Mouse (Mus musculus) lung, postnatal 0 days (tissue): ENCODE measurements at regions not wholly inside any gene's neighbourhood (a gene's known extent, or its start where the extent isn't known, plus 50 kb on each side); places are given as distances from the start of the nearest gene placed in this dataset.
"Not testable (repeated sequence)": the region's sequence is repeated elsewhere in the genome, so short reads cannot be mapped to it uniquely, and the experiment has no call there.

Experiments
- ATAC-seq: fragments of 200-750 bp; cut with Nextera tagmentation; 2 replicates; pipeline ENCODE4 v1.8.0; 2017; ENCODE audit warnings: moderate library complexity
- DNase-seq: peaks from one replicate; pipeline ENCODE4 v3.0.0-alpha.2; 2016; ENCODE audit warnings: low spot score
- H3K27ac ChIP-seq: fragments of 300-500 bp; sonication (generic); 2 replicates; pipeline ENCODE4 v1.5.1; 2014; ENCODE audit warnings: antibody characterized with exemption, mild to moderate bottlenecking, low read length, mixed read lengths
- H3K27me3 ChIP-seq: fragments of 300-500 bp; sonication (generic); replicated peaks from 2 replicates; pipeline ENCODE4 v1.6.1; 2014; ENCODE audit warnings: low read length, mixed read lengths; ENCODE audit not compliant: insufficient read depth
- H3K36me3 ChIP-seq: fragments of 300-500 bp; sonication (generic); 2 replicates; pipeline ENCODE4 v1.6.1; 2014; ENCODE audit warnings: low read length, mixed read lengths; ENCODE audit not compliant: insufficient read depth
- H3K4me1 ChIP-seq: fragments of 300-500 bp; sonication (generic); 2 replicates; pipeline ENCODE4 v1.6.1; 2014; ENCODE audit warnings: antibody characterized with exemption, low read depth, low read length, mixed read lengths; ENCODE audit not compliant: insufficient read depth
- H3K4me2 ChIP-seq: fragments of 300-500 bp; sonication (generic); replicated peaks from 2 replicates; pipeline ENCODE4 v1.6.1; 2014; ENCODE audit warnings: low read depth, mild to moderate bottlenecking, low read length, moderate library complexity, mixed read lengths
- H3K4me3 ChIP-seq: fragments of 300-500 bp; sonication (generic); 2 replicates; pipeline ENCODE4 v1.5.1; 2014; ENCODE audit warnings: low read depth, low read length
- H3K9ac ChIP-seq: fragments of 300-500 bp; sonication (generic); replicated peaks from 2 replicates; pipeline ENCODE4 v1.6.1; 2014; ENCODE audit warnings: low read depth, mild to moderate bottlenecking
- H3K9me3 ChIP-seq: fragments of 300-500 bp; sonication (generic); 2 replicates; pipeline ENCODE4 v1.6.1; 2016; ENCODE audit warnings: low read length, mixed read lengths
- CTCF ChIP-seq: IDR thresholded peaks from 2 replicates; pipeline ENCODE4 v1.5.1; 2016; ENCODE audit warnings: antibody characterized with exemption, mild to moderate bottlenecking
- EP300 ChIP-seq: IDR thresholded peaks from 2 replicates; pipeline ENCODE4 v1.6.1; 2016; ENCODE audit warnings: antibody characterized with exemption, mild to moderate bottlenecking, control low read depth
- WGBS: fragments of 180-500 bp; shearing (Covaris S2); extraction: QIAGEN DNeasy Blood & Tissue Kit; methylation state at CpG from one replicate; pipeline ENCODE4 v1.1.7; 2014; 5-methylcytosine and 5-hydroxymethylcytosine counted together

DNA sequence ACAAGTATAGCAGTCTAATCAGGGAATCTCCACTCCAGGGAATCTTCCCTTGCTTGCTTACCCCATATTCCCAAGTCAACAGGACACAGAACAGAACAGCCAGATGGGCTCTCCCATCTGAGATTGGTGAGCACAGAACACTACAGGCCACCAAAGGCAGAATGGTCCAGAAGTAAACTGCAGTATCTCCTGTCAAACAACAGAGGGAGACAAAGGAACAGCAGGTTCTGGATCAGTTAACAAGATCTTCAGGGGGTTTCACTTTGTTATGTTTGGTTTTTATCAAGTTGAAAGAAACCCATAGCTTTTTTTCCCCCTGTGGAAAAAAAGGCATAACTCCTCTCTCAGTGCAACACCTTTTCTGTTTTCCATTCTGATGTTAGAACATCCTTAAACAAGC is 453.1 kb upstream of the 9130204L05Rik start:
- Histone ChIP-seq H3K4me3 (no peak overlapping the region), H3K36me3 (no peaks in the 10 kb centered on the region), H3K4me1 (no peaks in the 10 kb centered on the region), H3K27ac (no peak overlapping the region), H3K4me2 (no peak overlapping the region), H3K27me3 (no peaks in the 10 kb centered on the region), H3K9ac (no peak overlapping the region), H3K9me3 (no peaks in the 10 kb centered on the region)
- DNase-seq (no peak), ATAC-seq (no peak)
- TF ChIP-seq CTCF (peak; percentile 17; the same call in 1 of the 2 replicates), EP300 (no peak)

DNA sequence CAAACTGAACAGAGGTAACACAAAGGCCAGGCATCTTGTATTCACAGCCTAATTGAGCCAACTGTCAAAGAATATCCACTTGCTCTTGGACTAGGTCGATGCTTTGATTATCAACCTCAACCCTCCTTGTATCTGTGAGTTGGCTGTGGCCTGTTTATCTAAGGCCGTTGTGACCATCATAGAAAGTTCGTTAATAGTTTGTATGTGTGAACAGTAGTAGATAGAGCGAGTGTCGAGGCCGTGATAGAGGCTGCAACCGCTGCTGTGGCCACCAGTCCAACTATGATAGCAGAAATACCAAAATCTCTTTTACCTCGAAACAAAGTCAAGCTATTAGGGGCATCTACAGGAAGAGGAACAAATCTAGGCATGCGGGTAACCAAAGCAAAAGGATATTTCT is 435.5 kb upstream of the 9130204L05Rik start:
- 79% methylated on average over 9 of the region's 9 CpGs for WGBS
- DNase-seq, H3K4me3 ChIP-seq, H3K27ac ChIP-seq, H3K9me3 ChIP-seq, H3K27me3 ChIP-seq, H3K36me3 ChIP-seq, H3K9ac ChIP-seq, H3K4me2 ChIP-seq, ATAC-seq, H3K4me1 ChIP-seq: not testable (repeated sequence)

DNA sequence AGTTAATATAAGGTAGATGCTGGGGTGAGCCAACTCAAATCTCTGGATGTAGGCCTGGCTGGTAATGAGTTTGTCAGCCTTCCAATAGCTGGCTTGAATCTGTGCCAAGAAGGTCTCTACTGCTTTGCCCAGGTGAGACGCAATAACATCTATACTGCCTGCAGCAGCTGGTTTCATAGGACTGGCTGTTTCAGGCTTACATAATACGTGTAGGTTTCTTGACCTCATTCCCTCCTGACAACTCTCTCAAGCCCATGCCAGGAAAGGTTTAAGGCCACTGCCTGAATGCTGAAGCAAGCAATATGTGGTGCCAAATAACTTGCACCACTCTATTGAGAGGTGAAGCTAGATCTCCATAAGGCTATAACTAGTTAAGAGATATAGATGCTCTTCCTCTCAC is 432.0 kb upstream of the 9130204L05Rik start:
- no peaks in the 10 kb centered on the region for H3K36me3 ChIP-seq
- H3K27me3 ChIP-seq, result no peaks in the 10 kb centered on the region
- no peaks in the 10 kb centered on the region for H3K4me1 ChIP-seq
- H3K4me3 ChIP-seq, result no peak overlapping the region
- WGBS, result 83% methylated on average over 2 of the region's 2 CpGs
- no peak overlapping the region for H3K27ac ChIP-seq
- TF ChIP-seq EP300, result no peak
- TF ChIP-seq CTCF, result no peak
- DNase-seq (no peak), ATAC-seq (no peak)
- H3K9me3 ChIP-seq, result no peaks in the 10 kb centered on the region
- H3K4me2 ChIP-seq, result no peak overlapping the region
- H3K9ac ChIP-seq, result no peak overlapping the region

DNA sequence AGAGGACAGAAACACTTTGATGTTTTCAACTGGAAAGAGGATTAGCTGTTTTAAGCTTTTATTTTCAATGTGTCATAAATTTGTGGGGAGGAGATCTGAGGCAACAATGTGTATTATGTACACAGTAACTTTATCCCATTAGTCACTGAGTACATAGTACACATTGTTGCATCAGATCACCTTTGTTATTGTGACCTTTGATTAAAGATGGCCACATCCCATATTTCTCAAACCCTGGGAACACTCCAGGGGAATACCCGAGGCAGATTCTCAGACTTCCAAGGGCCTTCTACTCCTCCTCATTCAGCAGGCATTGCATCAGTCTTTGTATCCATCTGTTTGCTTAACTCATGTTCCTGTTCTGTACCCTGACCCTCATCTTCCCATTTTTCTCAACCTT is 392.9 kb upstream of the 9130204L05Rik start:
- Histone ChIP-seq H3K27me3 (no peaks in the 10 kb centered on the region), H3K4me2 (no peak overlapping the region), H3K27ac (no peak overlapping the region), H3K9ac (no peak overlapping the region), H3K36me3 (no peaks in the 10 kb centered on the region), H3K9me3 (no peaks in the 10 kb centered on the region), H3K4me3 (no peak overlapping the region), H3K4me1 (no peaks in the 10 kb centered on the region)
- no peak for TF ChIP-seq EP300
- TF ChIP-seq CTCF, result no peak
- ATAC-seq (no peak), DNase-seq (no peak)
- 55% methylated on average over 1 of the region's 1 CpGs for WGBS

DNA sequence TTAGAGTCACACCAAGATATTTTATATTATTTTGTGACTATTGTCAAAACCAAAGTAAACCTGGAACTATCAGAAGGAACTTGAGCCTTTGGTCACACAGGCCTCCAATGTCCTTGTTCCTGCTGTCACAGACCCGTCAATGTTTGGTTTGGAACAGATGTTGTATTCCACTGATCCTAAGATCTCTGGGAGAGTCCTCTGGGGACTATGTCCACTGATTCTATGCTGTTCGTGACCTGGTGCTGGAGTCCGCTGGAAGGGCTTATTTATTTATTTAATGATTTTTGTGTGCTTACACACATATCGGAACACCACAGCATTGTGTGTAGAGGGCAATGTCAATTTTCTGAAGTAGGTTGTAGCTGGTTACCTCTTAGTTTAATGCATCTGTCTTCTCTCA is 391.1 kb upstream of the 9130204L05Rik start:
- H3K36me3 ChIP-seq, result no peaks in the 10 kb centered on the region
- no peak overlapping the region for H3K4me2 ChIP-seq
- no peak overlapping the region for H3K9ac ChIP-seq
- H3K27me3 ChIP-seq, result no peaks in the 10 kb centered on the region
- no peaks in the 10 kb centered on the region for H3K9me3 ChIP-seq
- WGBS, result 89% methylated on average over 4 of the region's 4 CpGs
- TF ChIP-seq CTCF (no peak), EP300 (no peak)
- no peak overlapping the region for H3K4me3 ChIP-seq
- no peaks in the 10 kb centered on the region for H3K4me1 ChIP-seq
- ATAC-seq, result no peak
- no peak for DNase-seq
- H3K27ac ChIP-seq, result no peak overlapping the region
